Comparison of ENCODE assay signal across 35 mouse cellular contexts in the genomic region with DNA sequence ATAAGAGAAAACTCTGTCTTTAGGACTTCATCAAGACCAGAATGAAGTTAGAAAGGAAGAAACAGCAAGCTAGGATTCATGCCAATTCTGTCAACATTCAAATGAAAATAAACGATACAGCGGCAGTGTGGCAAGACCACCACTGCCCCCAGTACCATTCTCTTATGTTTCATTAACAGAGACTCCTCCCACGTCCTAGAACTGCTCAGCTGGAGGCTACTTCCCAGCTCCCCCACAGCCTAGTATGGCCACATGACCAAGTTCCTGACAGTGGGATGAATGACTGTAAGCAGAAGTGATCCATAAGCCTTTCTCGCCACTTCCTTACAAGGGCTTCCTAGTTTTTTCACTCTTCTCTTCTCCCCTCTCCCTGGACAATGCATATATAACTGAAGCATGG. TPM values are rescaled to one million over a fixed set of nuclear protein-coding genes. Genes with fewer than 3 reads are reported as not detected.
DNase-seq lines count a peak whose midpoint lies in the region; ATAC-seq and TF ChIP-seq lines count a peak whose summit lies in the region.
"Had no signal": no experiment of that assay in that cellular context is flagged by ENCODE, and none has a peak within 500 bp of the region (broad histone marks: within the 10 kb centered on the region; RNA-seq: fewer than 3 reads in every experiment).

No protein-coding gene starts in this region.

- TF ChIP-seq CTCF in lung, postnatal 0 days (IDR thresholded peaks at IDR 0.05), result no peak

- H3K4me3 ChIP-seq in hindbrain, embryonic 16.5 days (ENCODE audit: low read length), result no peak overlapping the region
- no peak overlapping the region for H3K4me3 ChIP-seq in hindbrain, embryonic 10.5 days
- H3K4me3 ChIP-seq in lung, postnatal 0 days (ENCODE audit: low read depth, low read length), result no peak overlapping the region
- H3K4me3 ChIP-seq: heart, embryonic 10.5 days; heart, embryonic 15.5 days; hindbrain, embryonic 12.5 days; limb, embryonic 10.5 days; limb, embryonic 15.5 days; liver, embryonic 13.5 days; midbrain, embryonic 13.5 days; neural tube, embryonic 15.5 days had no signal

- H3K9ac ChIP-seq in hindbrain, embryonic 16.5 days (ENCODE audit: low read depth, low read length), result no peak overlapping the region
- H3K9ac ChIP-seq in lung, postnatal 0 days (replicated peaks; ENCODE audit: low read depth), result no peak overlapping the region
- H3K9ac ChIP-seq: heart, embryonic 15.5 days; hindbrain, embryonic 12.5 days; limb, embryonic 15.5 days; liver, embryonic 13.5 days; midbrain, embryonic 13.5 days; neural tube, embryonic 15.5 days had no signal

- no peak for DNase-seq in hindbrain, embryonic 10.5 days (ENCODE audit: low spot score)
- peak; percentile 16 for DNase-seq in kidney, postnatal 10 days
- DNase-seq in kidney, postnatal 36 days, result no peak
- DNase-seq in lung, postnatal 0 days (ENCODE audit: low spot score), result peak; percentile 75
- no peak for DNase-seq in lung, adult 18-20 months
- DNase-seq in urinary bladder, adult 2 months (ENCODE audit: low spot score), result no peak
- DNase-seq: adrenal gland, adult 2 months; cerebellum, adult 8-10 months; cerebellum, postnatal 25 days; gastrocnemius, postnatal 14 days; heart, adult 11 months; layer of hippocampus, adult 9-11 months; liver, embryonic 13.5 days; retina, postnatal 1 day; right cerebral cortex, postnatal 14 days; thymus, postnatal 4 days had no signal

- no peaks in the 10 kb centered on the region for H3K9me3 ChIP-seq in hindbrain, embryonic 16.5 days (ENCODE audit: control insufficient read depth, low read length)
- no peaks in the 10 kb centered on the region for H3K9me3 ChIP-seq in hindbrain, embryonic 10.5 days
- no peaks in the 10 kb centered on the region for H3K9me3 ChIP-seq in lung, postnatal 0 days (ENCODE audit: low read length)
- H3K9me3 ChIP-seq: heart, embryonic 10.5 days; heart, embryonic 15.5 days; hindbrain, embryonic 12.5 days; limb, embryonic 10.5 days; limb, embryonic 15.5 days; liver, embryonic 13.5 days; midbrain, embryonic 13.5 days; neural tube, embryonic 15.5 days had no signal

- ATAC-seq in hindbrain, embryonic 16.5 days, result peak; percentile 62; the same call in 1 of the 2 replicates
- peak; percentile 89 for ATAC-seq in lung, postnatal 0 days
- ATAC-seq: activated CD4-positive, CD25-positive, alpha-beta regulatory T cell, adult 4 months; forebrain, embryonic 14.5 days; intestine, embryonic 16.5 days; midbrain, embryonic 13.5 days had no signal

- no peak overlapping the region for H3K27ac ChIP-seq in hindbrain, embryonic 16.5 days (ENCODE audit: low read depth, low read length)
- no peak overlapping the region for H3K27ac ChIP-seq in hindbrain, embryonic 10.5 days
- no peak overlapping the region for H3K27ac ChIP-seq in lung, postnatal 0 days (ENCODE audit: low read length)
- H3K27ac ChIP-seq: heart, embryonic 10.5 days; heart, embryonic 15.5 days; hindbrain, embryonic 12.5 days; limb, embryonic 10.5 days; limb, embryonic 15.5 days; liver, embryonic 13.5 days; macrophage; midbrain, embryonic 13.5 days; neural tube, embryonic 15.5 days had no signal

- H3K36me3 ChIP-seq in hindbrain, embryonic 16.5 days (ENCODE audit: control insufficient read depth, insufficient read depth, low read length), result no peaks in the 10 kb centered on the region; the same call in 1 of the 2 replicates
- H3K36me3 ChIP-seq in hindbrain, embryonic 10.5 days, result peaks cover 13% of the 10 kb centered on the region
- no peaks in the 10 kb centered on the region for H3K36me3 ChIP-seq in lung, postnatal 0 days (ENCODE audit: insufficient read depth, low read length)
- H3K36me3 ChIP-seq: heart, embryonic 15.5 days; liver, embryonic 13.5 days had no signal

- no peaks in the 10 kb centered on the region for H3K4me1 ChIP-seq in hindbrain, embryonic 16.5 days (ENCODE audit: control insufficient read depth, insufficient read depth, low read depth, low read length)
- H3K4me1 ChIP-seq in hindbrain, embryonic 10.5 days (replicated peaks), result no peaks in the 10 kb centered on the region
- H3K4me1 ChIP-seq in lung, postnatal 0 days (ENCODE audit: insufficient read depth, low read depth, low read length), result no peaks in the 10 kb centered on the region
- H3K4me1 ChIP-seq: heart, embryonic 10.5 days; heart, embryonic 15.5 days; hindbrain, embryonic 12.5 days; limb, embryonic 10.5 days; limb, embryonic 15.5 days; liver, embryonic 13.5 days; neural tube, embryonic 15.5 days had no signal

- H3K4me2 ChIP-seq in hindbrain, embryonic 16.5 days (ENCODE audit: low read length), result no peak overlapping the region
- H3K4me2 ChIP-seq in lung, postnatal 0 days (replicated peaks; ENCODE audit: low read depth, low read length), result no peak overlapping the region
- H3K4me2 ChIP-seq: heart, embryonic 15.5 days; hindbrain, embryonic 12.5 days; limb, embryonic 15.5 days; liver, embryonic 13.5 days; midbrain, embryonic 13.5 days; neural tube, embryonic 15.5 days had no signal

- TF ChIP-seq EP300 in lung, postnatal 0 days (IDR thresholded peaks at IDR 0.05), result no peak

- H3K27me3 ChIP-seq in hindbrain, embryonic 16.5 days (replicated peaks; ENCODE audit: control insufficient read depth, insufficient read depth, low read length), result no peaks in the 10 kb centered on the region
- H3K27me3 ChIP-seq in hindbrain, embryonic 10.5 days (ENCODE audit: insufficient read depth, poor library complexity, severe bottlenecking), result no peaks in the 10 kb centered on the region
- H3K27me3 ChIP-seq in lung, postnatal 0 days (replicated peaks; ENCODE audit: insufficient read depth, low read length), result no peaks in the 10 kb centered on the region
- H3K27me3 ChIP-seq: CH12.LX; heart, embryonic 15.5 days; hindbrain, embryonic 12.5 days; limb, embryonic 15.5 days; liver, embryonic 13.5 days; midbrain, embryonic 13.5 days; neural tube, embryonic 15.5 days had no signal

- WGBS in hindbrain, embryonic 16.5 days, result 50% methylated on average over 4 of the region's 4 CpGs
- WGBS in hindbrain, embryonic 10.5 days, result 74% methylated on average over 4 of the region's 4 CpGs
- 34% methylated on average over 4 of the region's 4 CpGs for WGBS in lung, postnatal 0 days

RNA-seq across cellular contexts. Expression of gene Hdgfl3, which starts 30.2 kb away (rescaled TPM):
- 47.6 and 49.5 TPM in 2 replicates for polyA plus RNA-seq in hindbrain, embryonic 16.5 days (2015; fragmentation: Nextera tagmentation; extraction: Ambion mirVana)
- 20.8 and 23.4 TPM in 2 replicates for polyA plus RNA-seq in hindbrain, embryonic 10.5 days (2016; fragmentation: Nextera tagmentation; extraction: Ambion mirVana)
- 6.1 and 6.4 TPM in 2 replicates for polyA plus RNA-seq in lung, postnatal 0 days (2015; fragmentation: Nextera tagmentation; extraction: Ambion mirVana)
- 8.0 and 10.4 TPM in 2 replicates for polyA plus RNA-seq in urinary bladder, adult 2 months (2012; rRNA removed)
- polyA plus RNA-seq: C2C12 had no signal

RNA-seq across cellular contexts. Expression of gene Tm6sf1, which starts 45.3 kb away (rescaled TPM):
- polyA plus RNA-seq in hindbrain, embryonic 16.5 days (2015; fragmentation: Nextera tagmentation; extraction: Ambion mirVana), result 9.0 and 13.0 TPM in 2 replicates
- polyA plus RNA-seq in hindbrain, embryonic 10.5 days (2016; fragmentation: Nextera tagmentation; extraction: Ambion mirVana), result 11.3 and 11.9 TPM in 2 replicates
- polyA plus RNA-seq in lung, postnatal 0 days (2015; fragmentation: Nextera tagmentation; extraction: Ambion mirVana), result 12.8 and 14.4 TPM in 2 replicates
- polyA plus RNA-seq in urinary bladder, adult 2 months (2012; rRNA removed), result 15.2 and 21.4 TPM in 2 replicates

RNA-seq across cellular contexts. Expression of gene Gm10160, which starts 48.5 kb away (rescaled TPM):
- not detected in 2 replicates for polyA plus RNA-seq in hindbrain, embryonic 16.5 days (2015; fragmentation: Nextera tagmentation; extraction: Ambion mirVana)
- polyA plus RNA-seq in hindbrain, embryonic 10.5 days (2016; fragmentation: Nextera tagmentation; extraction: Ambion mirVana), result not detected in 2 replicates
- not detected in 2 replicates for polyA plus RNA-seq in lung, postnatal 0 days (2015; fragmentation: Nextera tagmentation; extraction: Ambion mirVana)
- polyA plus RNA-seq in urinary bladder, adult 2 months (2012; rRNA removed), result not detected in 2 replicates
- polyA plus RNA-seq: activated CD4-positive, CD25-positive, alpha-beta regulatory T cell, adult 4 months; adrenal gland, adult 2 months; C2C12; embryonic facial prominence, embryonic 11.5 days; forebrain, embryonic 14.5 days; heart, embryonic 10.5 days; heart, embryonic 15.5 days; hindbrain, embryonic 12.5 days; intestine, embryonic 16.5 days; limb, embryonic 10.5 days; limb, embryonic 15.5 days; liver, embryonic 13.5 days; macrophage; midbrain, embryonic 13.5 days; neural tube, embryonic 15.5 days; small intestine, adult 2 months; stomach, embryonic 14.5 days; testis, adult 2 months; thymus, postnatal 0 days had no signal

Comparison
In these comparisons a context has a peak if more than half of its experiments do, and no peak if none do; other contexts are left out.
1. DNase-seq: peak in kidney, postnatal 10 days (single experiment) and lung, postnatal 0 days (single experiment); none in hindbrain, embryonic 10.5 days (single experiment), kidney, postnatal 36 days (0 of 2), lung, adult 18-20 months (0 of 2) and urinary bladder, adult 2 months (single experiment).